Mouse (Mus musculus): ENCODE measurements at regions not wholly inside any gene's neighbourhood (a gene's known extent, or its start where the extent isn't known, plus 50 kb on each side); places are given as distances from the start of the nearest gene placed in this dataset.
A peak's percentile ranks its signal among the peaks of the same experiment; 100 is the strongest.
"Not testable (repeated sequence)": the region's sequence is repeated elsewhere in the genome, so short reads cannot be mapped to it uniquely, and the experiment has no call there.

GRCm38 (mm10) chr1:141066830-141067229, 820.9 kb downstream of the Kcnt2 start:
- peak; percentile 2 for DNase-seq (ENCODE audit: low read depth, low spot score)

- no peak for DNase-seq (ENCODE audit: low read depth, low spot score)
These were observed 851.6 kb downstream of the Kcnt2 start for GRCm38 (mm10) chr1:141097575-141097974.

GRCm38 (mm10) chr1:141102546-141102945, 856.6 kb downstream of the Kcnt2 start:
- no peak for DNase-seq (ENCODE audit: low read depth, low spot score)

GRCm38 (mm10) chr1:141104034-141104433, 858.1 kb downstream of the Kcnt2 start:
- no peak for DNase-seq (ENCODE audit: low read depth, low spot score)

GRCm38 (mm10) chr1:141104633-141105032, 858.7 kb downstream of the Kcnt2 start:
- no peak for DNase-seq (ENCODE audit: low read depth, low spot score)

- DNase-seq (ENCODE audit: low read depth, low spot score): no peak
These were observed 891.0 kb downstream of the Kcnt2 start for GRCm38 (mm10) chr1:141136771-141137541.

- DNase-seq (ENCODE audit: low read depth, low spot score): not testable (repeated sequence)
These were observed 894.2 kb downstream of the Kcnt2 start for GRCm38 (mm10) chr1:141140157-141140556.

- DNase-seq (ENCODE audit: low read depth, low spot score): no peak
These were observed 899.8 kb downstream of the Kcnt2 start for GRCm38 (mm10) chr1:141145759-141146158.

- no peak for DNase-seq (ENCODE audit: low read depth, low spot score)
These were observed 903.9 kb downstream of the Kcnt2 start for GRCm38 (mm10) chr1:141149899-141150298.

- DNase-seq (ENCODE audit: low read depth, low spot score): no peak
These were observed 908.6 kb downstream of the Kcnt2 start for GRCm38 (mm10) chr1:141154572-141154971.

- no peak for DNase-seq (ENCODE audit: low read depth, low spot score)
These were observed 915.8 kb downstream of the Kcnt2 start for GRCm38 (mm10) chr1:141161772-141162171.
